Mouse (Mus musculus) adrenal gland, postnatal 0 days (tissue): Measurements from ENCODE around the gene Iscu. TPM values are rescaled to one million over a fixed set of nuclear protein-coding genes. Genes with fewer than 3 reads are reported as not detected.

ENCODE experiments used
- polyA plus RNA-seq: library from polyadenylated mRNA; unstranded; fragments of >200 nt; fragmentation: Nextera tagmentation; extraction: Ambion mirVana; gene quantifications from 2 replicates; pipeline ENCODE4 v1.2.1, GENCODE M21; 2015

Gene Iscu
- 640 and 1,026 TPM in 2 replicates for polyA plus RNA-seq

GRCm38 (mm10) chr5:113772450-113772895, at the start of gene Iscu, which contains the start of gene Sart3:
Gene Iscu, plus strand, starts transcription at chr5:113772748.
Gene Sart3, minus strand, starts transcription at chr5:113772510.

GRCm38 (mm10) chr5:113724446-113724845, 48.1 kb upstream of the Iscu start, which contains the start of gene 1700069L16Rik:
Gene 1700069L16Rik, minus strand, starts transcription at chr5:113724772.

GRCm38 (mm10) chr5:113735345-113736112, 37.0 kb upstream of the Iscu start, which contains the start of gene Ficd:
Gene Ficd, plus strand, starts transcription at chr5:113735803.

GRCm38 (mm10) chr5:113800280-113800679, 27.7 kb downstream of the Iscu start, which contains the start of gene Tmem119:
Gene Tmem119, minus strand, starts transcription at chr5:113800516.

Other genes with a start within 250 kb of the Iscu start
- gene Cmklr1, start 122.3 kb upstream of the Iscu start, polyA plus RNA-seq = 6.6 and 7.1 TPM in 2 replicates
- gene 1700069L16Rik, start 48.0 kb upstream of the Iscu start, polyA plus RNA-seq = not detected in 2 replicates
- 7.9 and 9.6 TPM in 2 replicates for gene Ficd, start 36.9 kb upstream of the Iscu start, polyA plus RNA-seq
- gene Sart3, start 238 bp upstream of the Iscu start, polyA plus RNA-seq = 15.9 and 22.9 TPM in 2 replicates
- 59.4 and 96.1 TPM in 2 replicates for gene Tmem119, start 27.8 kb downstream of the Iscu start, polyA plus RNA-seq
- 4.5 and 5.3 TPM in 2 replicates for gene Selplg, start 59.9 kb downstream of the Iscu start, polyA plus RNA-seq
- 65.4 and 71.3 TPM in 2 replicates for gene Coro1c, start 136.0 kb downstream of the Iscu start, polyA plus RNA-seq
- 6.3 and 9.8 TPM in 2 replicates for gene Ssh1, start 221.1 kb downstream of the Iscu start, polyA plus RNA-seq
- 0.14 and 0.19 TPM in 2 replicates for gene Dao, start 231.0 kb downstream of the Iscu start, polyA plus RNA-seq